Mouse (Mus musculus) G1E-ER4 (cell line): ENCODE results near the gene Efnb2. TPM values are rescaled to one million over a fixed set of nuclear protein-coding genes. Genes with fewer than 3 reads are reported as not detected.

Experiments used
- GATA1 ChIP-seq: IDR thresholded peaks from one replicate; pipeline ENCODE4 v1.8.0; 2012; ENCODE audit warnings: low read length, inconsistent platforms
- polyA plus RNA-seq: library from polyadenylated mRNA; stranded (reverse); fragments of >175 nt; gene quantifications from 2 replicates; pipeline ENCODE4 v1.2.3, GENCODE M21; 2012

Gene Efnb2
- polyA plus RNA-seq, 1 experiment = 0.37 TPM

DNA sequence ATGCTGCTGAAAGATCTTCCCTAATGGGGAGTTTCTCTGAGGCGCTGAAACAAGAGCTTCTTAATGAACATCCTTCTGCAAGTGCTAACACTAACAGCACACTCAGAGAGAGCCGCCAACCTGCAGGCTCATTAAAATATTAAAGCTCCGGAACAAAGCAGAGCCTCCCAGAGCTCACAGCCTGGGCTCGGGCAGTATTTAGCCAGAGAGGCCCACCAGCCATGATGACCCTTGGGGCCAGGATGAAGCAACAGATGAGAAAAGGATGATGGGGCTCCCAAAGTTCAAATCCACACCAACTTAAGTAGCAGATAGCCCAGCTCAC lies 20.8 kb downstream of the Efnb2 start:
- no peak for TF ChIP-seq GATA1

DNA sequence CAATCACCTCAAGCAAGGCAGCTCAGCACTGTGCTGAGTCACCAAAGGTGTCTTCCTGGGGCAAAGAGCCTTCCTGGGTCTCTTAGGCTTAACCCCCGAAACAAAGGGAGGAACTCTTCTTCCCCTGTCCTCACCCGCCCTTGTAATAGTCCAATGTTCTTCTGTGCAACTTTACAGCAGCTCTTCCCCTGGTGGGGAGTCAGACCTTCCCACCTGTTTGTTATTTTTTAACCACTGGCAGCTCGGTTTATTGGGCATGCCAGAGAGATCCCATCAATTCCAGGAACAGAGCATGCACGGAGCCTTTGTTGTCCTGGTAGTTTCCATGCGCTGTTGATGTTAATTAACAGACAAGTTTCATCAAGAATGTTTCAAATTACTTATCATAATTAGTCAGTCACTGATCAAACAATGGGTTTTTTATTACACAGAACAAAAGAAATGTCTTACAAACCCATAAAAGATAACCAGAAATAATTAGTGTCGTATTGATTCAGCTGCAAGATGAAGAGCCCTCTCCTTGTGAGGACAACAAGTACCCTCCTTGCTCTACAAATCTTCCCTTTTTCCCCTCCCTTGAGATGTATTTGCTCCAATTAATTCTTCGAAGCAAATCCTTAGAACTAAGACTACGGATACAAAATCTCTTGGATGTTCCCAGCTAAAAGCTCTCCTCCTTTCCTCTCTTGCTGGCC lies 21.3 kb downstream of the Efnb2 start:
- TF ChIP-seq GATA1 = no peak

DNA sequence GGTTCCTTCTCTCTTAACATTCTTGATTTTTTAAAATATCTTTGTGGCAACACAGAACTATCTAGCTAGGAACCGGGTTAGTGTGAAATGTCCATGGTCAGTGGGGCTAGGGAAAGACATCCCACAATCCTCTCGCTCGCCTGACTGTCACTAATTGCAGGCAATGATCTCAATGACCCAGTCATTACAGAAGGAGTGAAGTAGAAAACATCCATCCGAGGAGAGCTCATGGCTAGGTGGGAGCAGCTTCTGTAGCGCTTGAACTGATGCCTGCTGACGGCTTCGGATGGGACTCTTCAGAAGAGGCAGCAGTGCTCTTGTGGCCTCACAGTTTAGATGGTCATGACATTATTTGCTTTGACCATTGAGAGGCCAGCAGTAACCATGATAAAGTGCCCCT lies 29.6 kb downstream of the Efnb2 start:
- TF ChIP-seq GATA1 = no peak

DNA sequence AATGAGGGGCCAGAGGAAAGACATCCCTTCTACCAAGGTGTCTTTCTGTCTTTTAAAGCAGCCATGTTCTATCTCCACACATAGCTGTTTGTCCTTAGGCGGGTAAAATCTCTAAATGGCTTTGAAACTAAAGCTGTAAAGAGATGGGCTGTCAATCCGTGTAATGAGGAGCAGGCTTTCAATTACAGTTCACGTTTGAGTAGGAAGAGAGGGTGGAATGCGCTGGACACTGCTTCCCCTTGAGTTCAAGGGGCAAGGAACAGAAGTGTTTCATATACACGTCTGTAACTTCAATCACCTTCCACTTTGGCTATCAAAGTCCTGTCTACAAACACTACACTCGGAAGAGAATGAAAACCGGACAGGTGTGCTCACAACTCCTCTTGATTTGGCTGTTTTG lies 37.0 kb downstream of the Efnb2 start:
- no peak for TF ChIP-seq GATA1

DNA sequence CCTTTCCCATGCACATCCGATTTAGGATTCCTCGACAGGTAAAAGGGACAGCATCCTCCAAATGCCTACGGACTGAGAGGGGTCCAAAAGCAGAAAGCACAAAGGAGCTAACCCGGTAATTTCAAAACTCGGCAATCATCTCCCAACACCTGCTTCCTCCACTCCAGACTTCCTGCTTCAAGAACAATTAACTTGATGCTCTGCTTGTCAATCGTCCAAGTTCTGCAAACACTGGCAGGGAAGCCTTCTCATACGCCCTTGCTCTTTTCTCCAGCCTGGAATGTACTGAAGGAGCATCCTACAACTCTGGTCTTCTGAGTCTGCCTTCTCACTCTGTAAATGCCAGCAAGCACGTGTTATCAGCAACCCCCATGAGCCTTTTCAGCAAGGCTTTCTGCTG lies 37.6 kb downstream of the Efnb2 start:
- TF ChIP-seq GATA1 = no peak

DNA sequence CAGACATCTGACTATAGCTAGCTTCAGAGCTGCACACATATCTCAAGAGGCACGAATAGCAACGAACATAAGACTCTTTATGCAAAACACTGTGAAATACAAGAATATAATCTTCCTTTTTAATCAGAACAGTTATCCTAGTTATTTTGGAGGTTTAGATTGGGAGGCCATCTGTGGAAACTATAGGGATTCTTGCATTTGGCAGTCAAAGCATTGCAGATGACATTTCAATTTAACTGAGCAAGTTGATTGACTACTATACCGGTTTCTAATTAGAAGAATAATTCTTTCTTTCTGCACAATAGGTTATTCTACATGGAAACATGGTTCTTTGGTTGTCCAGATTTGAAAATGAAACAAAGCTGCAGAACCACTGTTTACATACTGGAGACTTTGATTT lies 38.6 kb downstream of the Efnb2 start:
- TF ChIP-seq GATA1 = no peak

DNA sequence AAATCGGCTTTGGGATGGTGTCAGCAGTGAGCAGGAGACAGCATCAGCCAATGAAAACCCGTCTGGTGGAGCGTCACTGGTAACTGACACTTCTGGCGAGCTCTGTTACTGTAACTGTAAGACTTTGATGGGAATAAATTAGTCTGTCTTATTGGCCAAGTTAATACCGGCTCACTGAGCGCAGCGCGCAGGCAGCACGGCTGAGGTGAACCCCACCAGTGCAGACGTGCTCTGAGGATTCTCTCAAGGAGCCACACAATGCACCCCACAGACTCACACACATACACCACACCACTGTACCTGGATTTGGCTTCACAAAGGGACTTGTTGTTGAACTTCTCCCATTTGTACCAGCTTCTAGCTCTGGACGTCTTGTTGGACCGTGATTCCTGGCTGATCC lies 39.0 kb downstream of the Efnb2 start:
- TF ChIP-seq GATA1 = no peak

DNA sequence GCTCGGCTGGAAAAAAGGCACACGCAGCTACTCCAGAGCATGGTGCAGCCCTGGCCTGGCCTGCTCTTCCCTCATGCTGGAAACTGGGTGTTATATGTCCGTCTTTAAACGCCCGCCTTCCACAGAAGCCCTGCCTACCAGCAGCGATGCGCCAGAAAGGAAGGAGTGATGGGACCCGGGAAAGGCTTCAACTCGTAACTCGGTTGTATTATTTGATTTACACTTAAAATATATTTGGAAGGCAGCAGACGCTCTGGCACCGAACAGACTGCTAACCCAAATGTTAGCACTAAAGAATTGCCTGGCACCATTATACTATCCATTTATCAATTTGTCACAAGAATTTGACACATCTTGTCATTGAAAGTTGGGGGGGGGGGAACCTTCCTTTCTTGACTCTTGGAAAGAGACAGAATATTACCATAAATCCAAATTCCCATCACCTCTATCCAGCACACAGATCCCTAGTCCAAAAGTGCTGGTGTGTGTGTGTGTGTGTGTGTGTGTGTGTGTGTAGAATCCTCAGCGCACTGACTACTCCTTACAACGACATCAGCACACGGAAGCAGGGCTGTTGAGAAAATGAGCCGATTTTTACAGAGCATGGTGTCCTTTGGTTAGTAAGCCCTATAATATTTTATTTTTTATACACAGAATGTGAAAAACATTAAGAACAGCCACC lies 39.7 kb downstream of the Efnb2 start:
- TF ChIP-seq GATA1 = no peak

DNA sequence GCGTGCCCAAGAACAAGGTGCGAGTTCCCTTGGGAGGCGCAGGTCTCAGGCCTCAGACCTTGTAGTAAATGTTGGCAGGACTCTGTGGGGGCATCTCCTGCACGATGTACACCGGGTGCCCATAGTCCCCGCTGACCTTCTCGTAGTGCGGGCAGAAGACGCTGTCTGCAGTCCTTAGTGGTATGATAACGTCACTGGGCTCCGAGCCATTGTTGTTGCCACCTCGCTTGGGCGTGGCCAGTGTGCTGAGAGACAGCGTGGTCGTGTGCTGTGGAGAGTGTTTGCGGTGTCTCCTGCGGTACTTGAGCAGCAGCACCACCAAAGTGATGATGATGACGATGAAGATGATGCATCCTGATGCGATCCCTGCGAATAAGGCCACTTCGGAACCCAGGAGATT lies 40.5 kb downstream of the Efnb2 start:
- no peak for TF ChIP-seq GATA1

DNA sequence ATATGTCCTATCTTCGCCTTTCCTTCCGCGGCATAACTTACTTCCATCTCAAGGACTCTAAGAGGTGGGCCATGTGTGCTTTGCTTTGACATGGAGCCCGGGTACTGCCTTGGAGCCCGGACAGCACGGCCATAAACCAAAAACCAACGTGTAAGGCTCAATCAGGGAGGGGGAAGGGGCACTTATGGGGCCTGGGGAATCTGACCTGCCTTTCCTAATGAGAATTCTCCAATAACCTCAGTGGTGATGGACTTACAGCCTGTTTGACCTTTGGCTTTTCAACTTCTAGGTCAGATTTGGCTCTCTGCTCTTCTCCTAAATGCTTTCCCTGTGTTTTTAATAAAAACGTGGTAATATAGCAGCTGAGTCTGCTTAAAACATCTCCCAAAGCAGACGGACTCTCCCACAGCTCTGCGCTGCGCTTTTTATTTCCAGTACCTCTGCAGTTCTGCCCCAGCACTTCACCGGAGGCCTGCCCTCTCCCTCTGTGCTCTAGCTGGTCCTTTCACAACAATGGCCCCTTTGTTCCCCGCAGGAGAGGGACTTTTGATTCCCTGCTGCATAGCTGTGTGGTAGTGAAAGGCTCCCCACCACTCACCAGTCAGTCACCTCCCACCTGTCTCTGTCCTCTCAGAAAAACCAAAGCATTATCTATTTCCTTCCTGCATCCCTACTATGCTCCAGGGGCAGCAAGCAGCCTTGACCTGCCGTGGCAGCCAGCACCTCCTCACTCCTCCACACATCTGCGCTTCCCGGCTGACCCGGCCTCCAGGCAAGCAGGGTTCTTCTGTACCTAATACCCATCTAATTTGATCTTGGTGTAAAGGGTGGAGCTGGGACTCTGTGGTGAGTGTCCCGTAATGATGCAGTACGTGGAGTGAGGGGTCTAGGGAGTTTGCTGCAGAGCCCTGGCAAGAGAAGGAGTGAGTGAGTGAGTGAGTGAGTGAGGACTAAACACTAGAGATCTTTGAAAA lies 41.5 kb downstream of the Efnb2 start:
- TF ChIP-seq GATA1 = no peak

DNA sequence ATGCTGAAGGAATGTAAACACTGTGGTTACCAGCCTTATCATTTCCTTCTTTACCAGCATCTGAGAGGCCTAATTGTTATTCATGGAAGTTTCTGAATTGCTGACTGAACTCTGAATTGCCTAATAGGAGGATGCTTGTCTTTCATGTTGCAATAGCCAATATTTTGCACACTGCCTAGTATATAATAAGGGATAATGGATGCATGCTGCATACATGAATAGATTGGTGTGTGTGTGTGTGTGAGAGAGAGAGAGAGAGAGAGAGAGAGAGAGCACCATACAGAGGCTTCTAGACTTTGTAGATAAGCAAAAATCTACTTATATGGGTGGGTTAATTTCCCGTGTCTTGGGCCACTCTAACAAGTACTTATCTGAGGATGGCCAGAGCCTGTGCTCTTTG lies 47.2 kb downstream of the Efnb2 start:
- no peak for TF ChIP-seq GATA1

DNA sequence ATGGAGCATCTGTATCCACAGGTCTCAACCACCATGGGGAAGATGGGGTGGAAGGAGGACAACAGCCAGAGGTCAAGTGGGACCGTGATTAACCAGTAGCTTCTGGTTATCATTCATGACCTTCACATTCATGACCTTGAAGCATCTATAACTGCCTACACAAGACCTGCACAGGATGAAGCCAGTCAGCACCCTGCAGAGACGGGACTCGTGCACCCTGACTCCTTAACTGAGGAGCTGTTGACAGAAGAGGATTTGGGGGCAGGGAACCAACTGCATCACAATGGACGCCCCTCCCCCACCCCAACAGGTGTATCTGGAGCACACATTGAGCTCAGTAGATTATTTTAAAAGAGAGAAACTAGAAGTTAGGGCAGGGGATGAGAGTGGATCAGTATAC lies 49.1 kb downstream of the Efnb2 start:
- TF ChIP-seq GATA1 = no peak

DNA sequence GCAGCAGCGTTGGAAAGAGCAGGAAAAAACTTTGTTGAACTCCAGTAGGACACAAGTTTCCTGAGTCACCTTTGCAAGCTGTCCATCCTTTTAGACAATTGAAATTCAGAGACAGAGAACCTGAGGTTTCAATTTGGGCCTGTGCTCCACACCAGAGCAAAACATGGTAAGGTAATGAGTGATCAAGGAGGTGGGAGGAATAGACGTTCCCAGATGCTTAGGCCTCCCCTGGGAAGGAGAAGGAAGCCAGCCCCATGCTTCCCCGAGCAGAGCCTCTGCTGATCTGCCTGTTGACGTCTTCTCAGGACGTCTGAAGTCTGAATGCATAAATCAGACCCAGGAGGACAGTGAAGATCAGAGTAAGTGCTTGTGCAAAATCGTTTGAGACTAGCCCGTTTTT lies 51.3 kb downstream of the Efnb2 start:
- no peak for TF ChIP-seq GATA1

DNA sequence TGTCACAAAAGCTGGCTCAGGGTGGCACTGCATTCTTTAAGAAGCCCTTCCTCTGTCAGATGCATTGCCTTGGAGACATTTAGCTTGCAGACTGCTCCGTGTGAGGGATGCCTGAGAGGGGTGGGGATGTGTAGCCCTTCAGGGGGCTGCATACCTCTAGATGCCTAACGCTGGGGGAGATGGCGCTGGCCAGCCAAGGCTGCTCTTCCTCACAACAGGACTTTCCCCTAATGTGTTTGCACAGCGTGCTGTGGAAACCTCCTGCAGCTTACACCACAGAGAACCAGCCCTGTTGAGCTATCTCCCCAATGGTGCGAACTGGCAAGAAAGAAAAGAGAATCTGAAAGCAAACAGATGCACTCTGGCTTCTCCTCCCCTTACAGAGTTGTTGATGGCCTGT lies 51.9 kb downstream of the Efnb2 start:
- TF ChIP-seq GATA1 = no peak

DNA sequence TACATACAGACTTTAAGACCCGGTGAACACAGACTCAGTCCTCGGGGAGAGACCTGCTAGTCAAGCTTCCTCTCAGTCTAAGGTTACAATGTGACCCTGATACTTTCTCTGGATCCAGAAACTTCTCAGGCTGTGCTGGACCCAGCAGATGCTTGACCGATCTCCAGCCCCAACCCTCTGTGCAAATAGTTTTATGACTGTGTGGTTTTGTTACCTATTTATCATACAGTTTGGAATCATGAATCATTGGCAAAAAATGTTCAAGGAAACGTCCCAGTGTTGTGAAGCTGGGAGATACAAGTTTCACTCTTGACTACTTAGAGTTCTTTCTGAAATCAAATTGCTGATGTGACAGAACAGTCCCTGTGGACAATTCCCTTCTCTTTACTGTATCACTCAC lies 55.4 kb downstream of the Efnb2 start:
- no peak for TF ChIP-seq GATA1

DNA sequence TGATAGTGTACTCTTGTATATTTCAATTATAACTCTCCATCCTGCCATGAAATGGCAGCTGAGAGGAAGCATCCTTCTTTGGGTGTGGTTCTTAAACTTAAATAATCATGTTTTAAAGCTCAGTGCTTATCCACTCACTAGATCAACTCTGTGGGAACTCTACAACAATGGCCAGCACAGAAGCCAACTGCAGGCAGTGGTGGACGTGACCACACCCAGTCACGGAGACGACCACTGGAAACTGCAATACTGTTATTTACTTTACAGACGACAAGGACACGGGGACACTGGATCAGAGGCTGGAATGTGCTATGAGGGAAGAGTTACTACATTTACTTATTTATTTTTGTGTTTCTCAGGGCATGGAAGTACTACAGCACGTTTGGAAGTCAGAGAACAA lies 57.2 kb downstream of the Efnb2 start:
- TF ChIP-seq GATA1 = no peak

DNA sequence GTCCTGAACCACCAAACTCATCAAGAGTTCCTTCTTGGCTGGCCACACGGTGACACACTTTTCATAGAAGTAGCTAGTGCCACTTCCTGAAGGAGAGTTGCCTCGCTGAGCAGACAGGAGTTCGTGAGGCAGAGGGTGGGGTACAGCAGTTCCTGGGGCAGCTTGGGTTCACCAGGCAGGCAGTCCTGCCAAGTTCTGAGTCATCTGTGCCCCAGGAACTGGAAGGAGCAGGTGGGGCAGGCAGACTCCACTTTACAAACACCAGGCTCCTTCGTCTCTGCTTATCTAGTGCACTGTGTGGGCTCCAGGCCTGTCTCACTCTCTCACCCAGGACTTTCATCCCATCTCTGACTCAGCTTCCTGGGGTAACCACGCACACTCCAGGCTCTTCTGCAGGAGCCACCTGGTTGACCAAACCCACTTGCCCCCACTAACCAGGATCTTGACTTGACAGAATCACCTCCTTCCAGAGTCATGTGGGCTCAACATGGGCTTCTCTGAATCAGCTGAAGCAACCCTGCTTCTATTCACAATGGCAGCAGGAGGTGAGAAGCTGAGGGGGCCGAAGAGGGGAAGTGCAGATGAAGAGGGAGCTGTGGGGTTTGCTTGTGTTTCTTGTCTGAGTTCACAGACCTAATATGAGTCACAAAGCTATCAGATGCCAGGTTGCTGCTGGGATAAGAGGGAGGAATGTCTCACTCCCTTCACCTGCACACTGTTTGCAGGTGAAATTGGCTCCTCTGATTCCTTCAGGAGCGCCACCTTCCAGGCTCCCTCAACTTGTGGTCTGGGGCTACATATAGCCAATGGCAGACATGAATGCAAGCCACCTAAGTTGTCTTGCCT lies 58.2 kb downstream of the Efnb2 start:
- no peak for TF ChIP-seq GATA1
